Mouse (Mus musculus) E14TG2a.4 (cell line): ENCODE measurements around the gene Trmt1l.

Experiments
- H3K27me3 ChIP-seq: 2 replicates; pipeline ENCODE4 v1.6.1; 2014; ENCODE audit warnings: low read length, control low read depth; ENCODE audit not compliant: insufficient read depth
- H3K36me3 ChIP-seq: 2 replicates; pipeline ENCODE4 v1.6.1; 2014; ENCODE audit warnings: low read length, control low read depth; ENCODE audit not compliant: insufficient read depth
- H3K4me1 ChIP-seq: replicated peaks from 2 replicates; pipeline ENCODE4 v1.6.1; 2014; ENCODE audit warnings: low read depth, low read length, control low read depth
- H3K4me3 ChIP-seq: replicated peaks from 2 replicates; pipeline ENCODE4 v1.5.1; 2014; ENCODE audit warnings: mild to moderate bottlenecking, low read length
- H3K9me3 ChIP-seq: 2 replicates; pipeline ENCODE4 v1.6.1; 2014; ENCODE audit warnings: low read length, control low read depth
- CTCF ChIP-seq: conservative IDR thresholded peaks from 2 replicates; pipeline ENCODE4 v1.5.1; 2014; ENCODE audit warnings: low read length
- NANOG ChIP-seq: IDR thresholded peaks from 2 replicates; pipeline ENCODE4 v1.6.1; 2014; ENCODE audit warnings: borderline replicate concordance, low read length, mixed read lengths
- POU5F1 ChIP-seq: IDR thresholded peaks from 2 replicates; pipeline ENCODE4 v1.6.1; 2014; ENCODE audit warnings: low read length, borderline replicate concordance

The Trmt1l gene

DNA sequence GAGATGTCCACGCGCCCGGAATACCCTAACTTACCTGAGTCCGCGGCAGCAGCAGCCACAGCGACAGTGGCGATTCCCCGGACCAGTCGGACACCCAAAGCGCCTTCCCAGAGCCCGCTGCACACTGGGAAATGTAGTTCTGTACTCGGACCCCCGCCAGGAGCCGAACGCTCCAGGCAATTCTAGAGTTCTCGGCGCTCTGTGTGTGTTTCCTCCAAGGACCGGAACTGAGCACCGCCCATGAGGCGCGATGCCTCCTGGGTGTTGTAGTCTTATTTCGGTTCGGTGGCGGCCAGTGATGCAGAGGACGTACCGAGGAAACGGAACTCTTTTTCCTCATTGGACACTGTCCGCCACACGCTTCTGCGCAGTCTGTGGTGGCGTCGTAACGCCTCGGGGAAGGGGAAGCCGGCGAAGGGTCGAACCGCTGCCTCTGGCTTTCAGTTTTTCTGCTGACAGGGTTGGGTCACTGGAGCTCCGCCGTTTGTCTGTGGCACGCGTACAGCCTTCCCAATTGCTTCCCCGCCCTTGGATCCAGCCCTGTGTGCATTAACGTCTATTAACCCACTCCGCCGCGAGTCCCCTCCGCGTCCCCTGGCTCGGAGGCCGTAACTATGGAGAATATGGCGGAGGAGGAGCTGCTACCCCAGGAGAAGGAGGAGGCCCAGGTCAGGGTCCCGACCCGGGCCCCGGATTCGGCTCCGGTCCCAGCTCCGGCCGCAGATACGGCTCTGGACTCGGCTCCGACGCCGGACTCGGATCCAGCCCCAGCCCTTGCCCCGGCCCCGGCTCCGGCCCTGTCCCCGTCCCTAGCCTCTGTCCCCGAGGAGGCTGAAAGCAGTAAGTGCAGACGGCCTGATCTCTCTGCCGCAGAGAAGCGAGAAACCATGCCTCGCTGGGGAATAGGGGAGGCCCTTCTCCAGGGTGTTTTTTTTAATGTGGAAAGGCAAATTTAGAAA, at the start of gene Trmt1l, which contains the start of gene Swt1:
Gene Trmt1l (plus strand): TSS at position 280 of the 959 bp plus-strand sequence.
Gene Swt1 (minus strand): TSS at position 193 of the 959 bp plus-strand sequence.
- H3K27me3 ChIP-seq = no peaks in the 10 kb centered on the region
- peaks cover 31% of the 10 kb centered on the region for H3K4me1 ChIP-seq
- peak within 1 kb of the TSS; percentile 96 for H3K4me3 ChIP-seq
- no peak for TF ChIP-seq CTCF
- TF ChIP-seq NANOG = no peak
- no peaks in the 10 kb centered on the region for H3K9me3 ChIP-seq
- peaks cover 8% of the 10 kb centered on the region for H3K36me3 ChIP-seq

DNA sequence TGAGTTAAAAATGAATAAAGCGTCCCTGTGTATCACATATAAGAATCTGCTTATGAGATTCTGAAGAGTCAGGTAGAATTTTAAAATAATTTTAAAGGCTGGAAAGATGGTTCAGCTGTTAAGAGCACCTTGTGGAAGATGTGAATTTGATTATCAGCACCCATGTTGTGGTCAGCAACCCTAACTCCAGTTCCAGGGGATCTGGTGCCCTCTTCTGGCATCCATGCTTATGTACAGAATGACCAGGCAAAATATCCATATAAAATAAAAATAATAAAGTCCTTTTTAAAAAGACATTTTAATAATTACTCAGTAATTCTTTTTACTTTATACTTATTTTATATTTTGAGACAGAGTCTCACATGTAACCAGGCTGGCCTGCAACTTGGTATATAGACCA, 38.3 kb upstream of the Trmt1l start:
- Histone ChIP-seq H3K27me3 (no peaks in the 10 kb centered on the region), H3K4me3 (no peak overlapping the region), H3K9me3 (no peaks in the 10 kb centered on the region), H3K36me3 (peaks cover 20% of the 10 kb centered on the region; the same call in 1 of the 2 replicates), H3K4me1 (no peaks in the 10 kb centered on the region)
- TF ChIP-seq CTCF (peak; percentile 48), NANOG (no peak), POU5F1 (no peak)

DNA sequence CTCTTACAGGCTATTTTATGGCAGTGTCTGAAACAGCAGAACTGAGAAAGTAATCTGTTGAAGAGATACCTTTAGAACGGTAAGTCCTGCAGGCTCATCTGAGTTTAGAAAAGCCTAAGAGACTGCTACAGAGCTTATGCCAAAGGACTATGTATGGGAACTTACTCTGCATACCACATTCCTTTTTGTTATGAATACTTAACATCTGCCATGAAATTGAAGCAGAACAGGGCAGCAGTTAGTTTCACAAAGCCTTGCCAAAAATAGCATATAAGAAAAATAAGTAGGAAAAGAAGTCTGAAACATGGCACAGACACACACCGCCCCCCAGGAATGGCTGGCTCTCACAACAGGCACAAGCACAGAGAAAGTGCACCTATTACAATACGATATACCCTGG, 18.5 kb upstream of the Trmt1l start:
- TF ChIP-seq POU5F1 (no peak), NANOG (no peak), CTCF (no peak)
- Histone ChIP-seq H3K27me3 (no peaks in the 10 kb centered on the region), H3K9me3 (no peaks in the 10 kb centered on the region), H3K4me3 (no peak overlapping the region), H3K4me1 (peaks cover 7% of the 10 kb centered on the region; the same call in 1 of the 2 replicates), H3K36me3 (peaks cover 51% of the 10 kb centered on the region)

DNA sequence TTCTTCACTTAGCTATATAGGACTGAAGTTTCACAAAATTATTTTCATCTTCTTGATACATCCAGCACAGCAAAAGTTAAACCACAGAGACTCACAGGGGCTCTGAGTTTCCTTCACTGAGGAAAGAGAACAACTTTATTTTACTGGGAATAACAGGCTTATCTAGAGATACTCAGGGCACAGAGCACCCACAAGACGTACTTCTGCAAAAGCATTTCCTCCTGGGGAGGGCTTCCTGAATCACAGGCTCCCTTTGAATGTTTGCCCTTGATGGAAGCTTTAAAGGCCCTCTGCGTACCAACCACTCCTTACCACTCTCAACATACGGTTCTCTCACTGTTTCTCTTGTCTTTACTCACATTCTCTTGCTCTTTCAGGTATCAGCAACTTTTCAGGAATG, 6.2 kb upstream of the Trmt1l start:
- no peak for TF ChIP-seq POU5F1
- TF ChIP-seq NANOG = no peak
- peaks cover 22% of the 10 kb centered on the region for H3K4me1 ChIP-seq
- no peaks in the 10 kb centered on the region for H3K27me3 ChIP-seq
- H3K9me3 ChIP-seq = no peaks in the 10 kb centered on the region
- H3K4me3 ChIP-seq = no peak overlapping the region
- peaks cover 54% of the 10 kb centered on the region for H3K36me3 ChIP-seq

DNA sequence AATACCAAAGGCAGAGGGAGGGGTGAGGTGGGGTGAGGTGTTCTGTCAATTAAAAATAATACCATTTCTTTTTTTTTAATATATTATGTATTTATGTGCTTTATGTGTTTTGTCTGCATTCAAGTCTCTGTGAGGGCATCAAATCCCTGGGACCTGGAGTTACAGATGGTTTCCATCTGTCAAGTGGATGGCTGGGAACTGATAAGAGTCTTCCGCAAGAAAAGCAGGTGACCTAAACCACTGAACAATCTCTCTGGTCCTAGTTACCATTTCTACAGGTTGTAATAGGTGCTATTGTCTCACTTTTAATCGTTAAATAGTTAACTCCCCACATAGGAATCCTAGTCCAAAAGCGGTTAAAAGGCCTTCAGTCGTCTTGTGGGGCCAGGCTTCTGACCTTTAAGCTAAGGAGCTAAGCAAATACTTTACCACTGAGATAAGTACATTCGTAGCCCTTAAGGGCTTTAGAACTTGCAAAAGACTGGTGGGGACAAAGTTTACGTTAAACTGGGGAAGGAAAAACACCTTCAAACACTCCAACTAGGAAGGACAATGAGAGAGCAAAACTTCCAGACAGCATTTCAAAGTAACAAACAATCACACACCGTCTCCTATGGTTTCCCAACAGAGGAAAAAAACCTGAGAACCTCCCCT, 1.3 kb upstream of the Trmt1l start:
- H3K4me1 ChIP-seq = peaks cover 31% of the 10 kb centered on the region
- H3K27me3 ChIP-seq = no peaks in the 10 kb centered on the region
- H3K9me3 ChIP-seq = no peaks in the 10 kb centered on the region
- peaks cover 19% of the 10 kb centered on the region for H3K36me3 ChIP-seq
- TF ChIP-seq NANOG (no peak), POU5F1 (no peak), CTCF (no peak)
- peak overlapping the region; percentile 96 for H3K4me3 ChIP-seq

DNA sequence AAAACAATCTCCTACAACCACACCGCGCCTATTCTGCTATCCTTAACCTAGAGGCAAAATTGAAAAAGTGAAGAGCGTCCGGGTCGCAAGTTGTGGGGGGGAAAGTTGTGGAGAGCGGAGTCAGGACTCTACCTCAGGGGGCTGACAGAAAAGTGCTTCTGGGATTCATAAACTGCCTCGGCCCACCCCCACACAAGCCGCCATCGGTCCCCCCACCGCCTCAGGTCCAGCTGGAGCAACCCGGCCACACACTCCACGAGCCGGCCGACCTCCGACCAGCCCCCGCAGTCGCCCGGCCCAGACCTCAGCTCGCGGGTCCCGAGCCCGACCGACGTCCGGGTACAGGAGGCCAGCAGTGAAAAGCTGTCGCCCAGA, 467 bp upstream of the Trmt1l start:
- Histone ChIP-seq H3K4me1 (peaks cover 31% of the 10 kb centered on the region), H3K4me3 (peak overlapping the region; percentile 96), H3K9me3 (no peaks in the 10 kb centered on the region), H3K27me3 (no peaks in the 10 kb centered on the region), H3K36me3 (peaks cover 11% of the 10 kb centered on the region)
- TF ChIP-seq POU5F1 (no peak), CTCF (no peak), NANOG (no peak)

DNA sequence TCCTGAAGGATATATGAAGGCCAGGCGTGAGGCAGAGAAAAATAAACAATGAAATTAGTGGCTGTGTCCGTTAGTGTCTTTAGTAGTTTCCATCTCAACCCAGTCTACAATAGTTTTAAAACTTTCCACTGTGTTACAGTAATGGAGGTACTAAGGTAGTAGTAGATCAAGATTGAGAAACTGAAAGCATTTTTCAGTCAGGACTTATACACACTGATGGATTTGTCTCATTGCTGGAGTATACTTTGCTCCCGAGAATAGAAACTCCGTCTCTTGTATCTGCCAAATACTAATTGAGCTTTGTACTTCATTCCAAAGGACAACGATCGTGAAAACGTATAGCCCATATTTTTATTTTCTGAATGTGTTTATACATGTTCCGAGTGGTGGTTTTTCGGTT, 974 bp downstream of the Trmt1l start:
- no peaks in the 10 kb centered on the region for H3K27me3 ChIP-seq
- TF ChIP-seq POU5F1 = no peak
- TF ChIP-seq CTCF = no peak
- no peak for TF ChIP-seq NANOG

DNA sequence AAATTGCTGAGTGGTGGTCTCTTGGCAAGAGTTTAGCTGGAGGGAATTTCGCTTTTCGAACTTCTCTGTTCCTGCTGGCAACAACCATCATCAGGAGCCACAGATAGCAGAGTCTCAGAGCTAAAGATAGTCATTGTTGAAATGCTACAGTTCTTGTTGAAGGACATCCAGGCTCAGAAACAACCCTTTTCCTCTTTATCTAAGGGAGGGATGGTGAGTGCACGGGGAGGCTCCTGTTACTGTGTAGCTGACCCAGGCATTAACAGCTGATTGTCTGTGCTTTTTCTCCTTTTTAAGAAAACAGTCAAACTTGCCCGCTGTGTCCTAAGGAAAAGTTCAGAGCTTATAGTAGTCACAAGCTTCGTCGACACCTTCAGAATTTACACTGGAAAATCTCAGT, 7.1 kb downstream of the Trmt1l start:
- Histone ChIP-seq H3K27me3 (no peaks in the 10 kb centered on the region), H3K9me3 (no peaks in the 10 kb centered on the region), H3K4me3 (no peak overlapping the region), H3K4me1 (peaks cover 8% of the 10 kb centered on the region), H3K36me3 (peaks cover 66% of the 10 kb centered on the region)
- TF ChIP-seq NANOG (no peak), CTCF (no peak), POU5F1 (no peak)

More for the DNA sequence above, 974 bp downstream of the Trmt1l start:
- Histone ChIP-seq H3K9me3 (no peaks in the 10 kb centered on the region), H3K36me3 (peaks cover 16% of the 10 kb centered on the region), H3K4me1 (peaks cover 31% of the 10 kb centered on the region), H3K4me3 (peak overlapping the region; percentile 96)
